Mouse (Mus musculus) ovary, postnatal 14 days (tissue): ENCODE results near the gene Arfgap3.
"Not testable (repeated sequence)": the region's sequence is repeated elsewhere in the genome, so short reads cannot be mapped to it uniquely, and the experiment has no call there.

Experiments used
- DNase-seq: peaks from one replicate; pipeline ENCODE4 v3.0.0; 2022; ENCODE audit warnings: low spot score

Gene Arfgap3

DNA sequence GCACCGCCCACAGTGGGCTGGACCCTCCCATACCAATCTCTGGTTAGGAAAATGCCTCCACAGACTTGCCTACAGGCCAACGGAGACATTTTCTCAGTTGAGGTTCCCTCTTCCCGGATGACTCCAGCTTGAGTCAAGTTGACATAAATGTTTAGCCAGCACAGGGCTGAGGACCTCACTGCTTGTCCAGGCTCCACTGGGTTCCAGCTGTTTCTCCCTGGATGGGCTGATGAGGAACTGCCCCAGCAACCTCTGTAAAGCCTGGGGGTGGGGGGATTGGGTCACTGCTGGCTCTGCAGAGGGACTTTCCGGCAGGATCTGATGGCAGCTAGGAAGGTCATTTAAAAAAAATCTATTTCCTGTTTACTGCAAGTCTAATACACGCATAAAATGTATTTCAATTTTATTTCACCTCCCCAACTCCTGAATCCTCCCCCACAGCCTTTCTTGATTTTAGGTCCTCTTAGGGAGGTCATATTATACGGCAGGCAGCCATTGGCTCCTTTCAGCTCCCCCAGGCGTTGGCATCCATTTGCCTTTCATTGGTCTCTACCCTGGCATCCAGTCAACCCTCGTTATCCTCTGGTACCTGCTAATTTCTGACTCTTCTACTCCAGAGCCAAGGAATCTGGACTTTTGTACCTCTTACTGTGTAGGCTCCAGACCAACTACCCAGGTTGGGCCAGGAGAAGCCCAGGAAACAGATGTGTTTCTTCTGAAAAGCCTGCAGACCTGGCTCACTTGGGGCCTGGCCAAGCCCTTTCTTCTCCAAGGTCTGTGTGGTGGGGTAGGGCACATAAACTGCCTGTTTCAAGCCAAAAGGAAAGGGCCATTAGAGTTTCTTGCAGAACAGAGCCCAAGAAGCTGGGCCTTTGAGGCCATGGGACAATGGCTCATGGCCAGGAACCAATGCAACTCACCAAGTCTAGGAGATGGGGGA is 56.1 kb downstream of the Arfgap3 start:
- DNase-seq, result no peak

DNA sequence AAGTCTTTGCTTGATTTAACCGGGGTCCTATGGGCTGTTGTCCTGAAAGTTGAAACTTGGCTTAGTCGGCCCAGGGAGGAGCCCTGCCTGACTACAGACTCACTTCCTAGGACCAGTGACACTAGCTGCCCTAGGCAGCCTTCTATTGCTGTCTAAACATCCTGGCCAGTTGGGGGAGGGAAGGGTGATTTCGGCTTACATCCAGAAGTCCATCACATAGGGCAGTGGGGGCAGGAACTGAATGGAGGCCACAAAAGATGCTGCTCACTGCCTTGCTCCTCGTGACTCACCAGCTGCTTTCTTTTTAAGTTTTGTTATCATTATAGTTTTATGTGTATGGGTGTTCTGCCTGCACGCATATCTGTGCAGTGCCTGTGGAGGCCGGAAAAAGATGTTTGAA is 56.9 kb downstream of the Arfgap3 start:
- DNase-seq, result no peak

DNA sequence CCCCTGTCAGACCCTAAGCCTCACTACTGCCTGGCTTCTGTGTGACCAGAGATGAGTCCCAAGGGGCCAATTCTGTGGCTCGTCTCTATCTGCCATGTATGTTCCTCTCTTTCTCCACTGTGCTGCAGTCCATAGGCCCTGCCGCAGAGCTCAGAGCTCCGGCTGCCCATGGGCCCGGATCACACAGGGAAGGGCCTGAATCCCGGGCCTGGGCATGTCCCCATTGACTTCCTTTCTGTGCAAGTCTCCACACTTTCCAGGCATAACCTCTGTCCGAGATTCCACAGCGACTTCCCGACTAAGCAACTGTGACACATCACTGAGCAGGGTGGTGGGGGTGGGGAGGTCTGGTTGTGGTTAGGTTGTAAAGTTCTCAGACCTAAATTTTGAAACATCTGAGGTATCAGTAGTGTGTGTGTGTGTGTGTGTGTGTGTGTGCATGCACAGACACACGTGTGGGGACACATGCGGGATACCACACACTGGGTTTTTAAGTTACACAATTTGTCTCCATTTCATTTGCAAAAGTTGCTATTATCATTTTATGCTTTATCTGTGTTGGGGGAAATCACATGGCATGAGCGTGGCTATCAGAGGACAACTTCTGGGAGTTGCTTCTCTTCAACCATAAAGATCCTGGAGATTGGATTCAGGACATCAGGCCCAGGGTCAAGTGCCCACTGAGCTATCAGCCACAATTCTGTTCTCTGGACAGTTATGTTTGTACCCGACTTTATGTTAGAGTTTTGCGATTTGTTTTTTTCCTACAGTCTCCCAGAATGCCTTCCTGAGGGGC is 57.6 kb downstream of the Arfgap3 start:
- DNase-seq, result no peak

DNA sequence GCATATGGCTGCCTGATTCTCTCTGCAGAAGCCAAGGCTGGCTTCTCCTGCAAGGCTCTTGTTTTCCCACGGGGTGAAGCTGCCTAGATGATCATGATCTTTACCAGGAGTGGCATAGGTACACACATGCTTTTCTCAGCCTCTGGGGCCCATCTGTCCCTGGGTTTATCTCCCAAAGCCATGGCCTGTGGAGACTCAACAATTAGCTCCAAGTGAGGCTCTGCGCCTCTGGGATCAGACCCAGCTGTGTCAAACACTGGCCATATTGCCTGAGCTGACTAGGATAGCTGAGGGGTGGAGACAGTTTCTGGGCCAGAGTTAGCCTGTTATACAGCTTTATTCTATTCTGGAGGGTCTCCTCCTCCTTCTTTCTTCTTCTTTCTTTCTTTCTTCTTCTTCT is 59.1 kb downstream of the Arfgap3 start:
- no peak for DNase-seq

DNA sequence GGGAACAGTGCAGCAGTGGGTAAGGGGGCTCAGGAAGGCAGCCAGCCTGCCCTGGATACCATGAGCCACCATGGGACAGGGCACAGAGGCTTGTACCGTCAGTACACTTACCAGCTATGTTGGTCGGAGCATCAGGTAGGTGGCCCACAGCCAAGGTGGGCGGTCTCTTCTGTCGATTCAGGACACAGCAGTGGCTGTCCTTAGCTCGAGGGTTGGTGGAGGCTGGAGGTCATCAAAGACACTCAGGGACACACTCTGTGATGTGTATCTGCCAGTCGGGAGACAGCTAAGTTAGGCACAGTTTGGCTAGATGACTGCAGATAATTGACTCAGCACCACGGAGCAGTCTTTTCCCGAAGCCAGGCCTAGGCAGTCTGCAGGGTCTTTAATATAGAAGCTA is 65.2 kb downstream of the Arfgap3 start:
- DNase-seq, result no peak

DNA sequence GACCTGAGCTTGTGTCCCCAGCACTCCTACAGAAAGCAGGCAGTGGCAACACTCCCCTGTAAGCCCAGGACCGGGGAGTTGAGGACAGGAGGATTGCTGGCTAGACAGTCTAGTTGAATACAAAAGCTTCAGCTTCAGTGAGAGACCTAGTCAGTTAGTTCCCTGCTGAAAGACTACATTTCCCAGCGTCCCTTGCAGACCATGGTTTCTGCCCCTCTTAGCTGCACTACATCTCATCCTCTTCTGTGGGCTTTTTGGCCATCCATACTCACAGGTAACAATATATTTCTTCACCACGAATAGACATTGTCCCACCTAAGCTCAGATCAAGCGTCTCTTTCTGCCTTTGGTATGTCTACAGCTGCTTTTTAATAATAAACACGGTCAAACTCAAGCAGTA is 67.7 kb downstream of the Arfgap3 start:
- DNase-seq, result no peak

DNA sequence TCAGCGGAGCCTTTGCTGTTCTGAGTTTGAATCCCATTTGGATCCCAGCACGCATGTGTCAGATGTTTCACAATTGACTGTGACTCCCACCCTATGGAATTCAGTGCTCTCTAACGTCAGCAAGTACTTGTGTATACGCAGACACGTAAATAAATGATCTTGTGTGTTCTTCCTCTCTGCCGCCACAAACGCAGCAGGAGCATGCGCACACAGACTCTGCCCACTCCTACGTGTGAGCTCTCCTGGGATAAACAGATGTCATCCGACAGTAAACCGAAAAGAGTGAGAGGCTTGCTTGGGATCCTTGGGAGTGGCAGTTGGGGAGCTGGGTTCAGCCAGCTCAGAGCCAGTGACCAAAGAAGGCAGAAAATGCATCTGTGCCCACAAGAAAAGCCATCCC is 68.7 kb downstream of the Arfgap3 start:
- no peak for DNase-seq

DNA sequence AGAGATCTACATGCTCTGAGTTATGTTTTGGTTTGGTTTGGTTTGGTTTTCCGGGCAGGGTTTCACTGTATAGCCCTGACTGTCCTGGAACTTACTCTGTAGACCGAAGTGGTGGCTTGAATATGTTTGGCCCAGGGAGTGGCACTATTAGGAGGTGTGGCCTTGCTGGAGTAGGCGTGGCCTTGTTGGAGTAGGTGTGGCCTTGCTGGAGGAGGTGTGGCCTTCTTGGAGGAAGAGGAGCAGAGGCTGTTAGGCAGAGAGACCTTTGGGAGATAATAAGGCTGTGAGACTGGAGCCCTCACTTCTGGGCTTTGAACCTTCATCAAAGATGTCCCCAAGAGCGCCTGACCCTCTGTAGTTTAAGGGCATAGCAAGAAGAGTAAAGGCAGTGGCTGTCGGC is 71.5 kb downstream of the Arfgap3 start:
- DNase-seq, result no peak

DNA sequence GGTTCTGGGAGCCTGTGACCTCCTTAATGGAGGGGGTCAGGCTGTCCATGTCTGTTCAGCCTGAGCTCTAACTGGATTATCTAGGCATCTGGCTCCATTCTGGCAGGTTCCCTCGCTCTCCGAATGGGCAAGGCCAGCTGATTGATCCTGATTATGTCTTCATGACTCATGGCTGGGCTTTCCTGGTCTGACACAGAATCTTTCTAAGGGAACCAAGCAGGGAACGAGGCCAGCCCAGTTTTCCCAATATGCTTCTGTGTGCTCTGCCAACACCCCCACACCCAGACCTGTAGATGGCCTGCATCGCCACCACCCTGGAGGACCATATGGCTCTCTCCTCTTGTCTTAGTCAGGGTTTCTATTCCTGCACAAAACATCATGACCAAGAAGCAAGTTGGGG is 72.6 kb downstream of the Arfgap3 start:
- no peak for DNase-seq

DNA sequence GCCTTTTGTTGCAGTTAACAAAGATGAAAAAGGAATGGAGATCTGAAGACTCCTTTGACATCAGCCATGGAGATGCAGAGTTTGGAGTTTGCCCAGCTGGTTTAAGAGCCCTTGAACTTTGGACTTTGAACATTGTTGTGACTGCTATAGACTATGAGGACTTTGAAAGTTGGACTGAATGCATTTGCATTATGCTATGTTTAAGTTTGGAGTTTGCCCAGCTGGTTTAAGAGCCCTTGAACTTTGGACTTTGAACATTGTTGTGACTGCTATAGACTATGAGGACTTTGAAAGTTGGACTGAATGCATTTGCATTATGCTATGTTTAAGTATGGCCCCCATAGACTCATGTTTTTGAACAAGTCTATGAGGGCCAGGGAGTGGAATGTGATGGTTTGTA is 75.8 kb downstream of the Arfgap3 start:
- DNase-seq, result not testable (repeated sequence)

DNA sequence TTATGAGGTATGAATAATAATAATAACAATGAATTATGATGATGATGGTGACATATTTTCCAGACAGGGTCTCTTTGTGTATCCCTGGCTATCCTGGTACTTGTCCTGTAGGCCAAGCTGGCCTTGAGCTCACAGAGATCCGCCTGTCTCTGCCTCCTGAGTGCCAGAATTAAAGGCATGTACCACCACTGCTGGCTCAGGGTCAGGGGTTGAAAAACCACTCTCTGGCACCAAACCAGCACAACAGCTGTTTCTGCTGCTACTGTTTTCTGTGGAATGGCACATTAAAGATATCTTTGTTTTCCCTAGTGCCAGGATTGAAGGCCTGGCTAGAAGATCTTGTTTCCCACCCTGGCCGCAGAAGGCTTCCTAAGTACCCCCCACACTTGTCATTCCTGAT is 77.0 kb downstream of the Arfgap3 start:
- no peak for DNase-seq

DNA sequence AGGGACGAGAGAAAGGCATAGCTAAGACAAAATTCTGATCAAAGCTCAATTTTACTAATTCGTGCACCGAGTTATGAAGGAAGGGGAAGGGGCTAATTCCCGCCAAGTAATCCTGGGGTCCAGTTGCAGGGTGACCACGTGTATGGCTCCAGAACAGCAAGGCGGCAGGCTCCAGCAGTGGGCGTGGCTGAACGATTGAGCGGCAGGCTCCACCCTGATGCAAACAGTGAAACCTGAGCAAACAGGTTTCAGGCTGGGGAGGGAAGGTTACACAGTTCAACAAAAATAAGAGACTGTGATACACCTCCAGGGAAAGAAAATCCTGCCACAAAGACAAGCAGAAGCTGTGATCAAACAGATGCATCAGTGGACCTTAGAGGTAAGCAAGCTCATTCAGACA is 78.8 kb downstream of the Arfgap3 start:
- not testable (repeated sequence) for DNase-seq

DNA sequence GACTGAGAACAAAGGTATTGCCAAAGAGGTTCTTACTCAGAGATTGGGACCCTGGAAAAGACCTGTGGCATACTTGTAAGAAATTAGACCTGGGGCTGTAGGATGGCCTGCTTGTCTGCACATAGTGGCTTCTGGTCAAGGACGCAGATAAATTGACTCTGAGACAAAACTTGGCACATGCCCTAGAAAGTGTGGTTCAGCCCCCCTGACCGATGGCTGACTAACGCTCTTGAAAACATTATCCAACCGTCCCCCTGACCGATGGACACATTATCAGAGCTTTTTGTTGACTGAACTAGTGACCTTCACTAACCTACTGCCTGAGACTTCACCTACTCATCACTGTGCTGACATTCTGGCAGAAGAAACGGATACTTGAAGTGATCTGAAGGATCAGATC is 80.1 kb downstream of the Arfgap3 start:
- DNase-seq, result not testable (repeated sequence)

DNA sequence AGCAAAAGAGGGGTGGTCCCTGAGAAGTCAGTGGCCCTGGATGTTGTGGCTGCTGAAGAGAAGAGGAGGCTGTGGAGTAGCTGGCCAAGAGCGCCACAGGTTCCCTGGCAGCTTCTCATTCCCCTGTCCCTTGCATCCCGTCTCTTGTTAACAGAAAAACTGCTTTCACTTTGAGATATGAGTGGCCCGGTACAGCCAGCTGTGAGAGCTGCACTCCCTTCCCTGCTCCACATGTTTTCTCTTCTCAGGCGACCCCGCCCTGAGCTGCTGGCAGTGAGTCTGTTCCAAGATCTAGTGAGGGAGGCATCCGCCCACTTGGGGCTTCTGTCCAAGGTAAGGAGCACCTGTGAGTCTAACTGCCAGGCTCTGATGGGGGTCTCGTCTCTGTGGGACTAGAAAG is 81.6 kb downstream of the Arfgap3 start:
- DNase-seq, result peak; percentile 38

DNA sequence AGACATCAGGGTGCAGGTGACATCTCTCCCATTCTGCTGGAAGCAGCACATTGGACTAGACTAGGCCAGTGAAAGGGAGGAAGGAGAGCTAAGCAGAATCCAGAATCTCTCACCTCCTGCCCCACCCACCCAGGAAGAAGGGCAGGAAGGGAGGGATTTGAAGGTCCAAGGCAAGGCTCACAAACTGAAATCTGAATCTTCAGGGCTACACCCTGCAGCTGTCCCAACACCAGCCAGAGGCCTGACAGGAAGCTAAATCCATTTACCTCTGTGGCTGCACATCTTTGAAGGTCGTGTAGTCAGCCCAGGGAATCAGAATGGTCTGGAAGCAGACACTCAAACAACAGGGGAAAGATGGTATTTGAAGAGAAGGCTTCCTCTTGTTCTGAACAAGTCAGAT is 84.8 kb downstream of the Arfgap3 start:
- DNase-seq, result no peak

DNA sequence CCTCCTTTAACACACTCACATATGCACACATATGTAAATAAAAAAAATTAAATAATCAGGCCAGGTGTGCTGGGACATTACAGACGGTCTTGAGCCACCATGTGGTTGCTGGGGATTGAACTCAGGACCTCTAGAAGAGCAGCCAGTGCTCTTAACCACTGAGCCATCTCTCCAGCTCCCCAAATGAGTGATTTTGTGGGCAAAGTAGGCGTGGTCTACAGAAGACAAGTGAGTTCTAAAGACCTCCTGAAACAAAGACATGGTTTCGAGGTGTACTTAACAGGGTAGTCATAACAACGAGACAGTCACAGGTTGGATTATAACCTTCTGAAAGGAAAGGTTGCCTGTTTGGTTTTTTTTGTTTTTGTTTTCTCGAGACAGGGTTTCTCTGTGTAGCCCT is 86.6 kb downstream of the Arfgap3 start:
- no peak for DNase-seq

DNA sequence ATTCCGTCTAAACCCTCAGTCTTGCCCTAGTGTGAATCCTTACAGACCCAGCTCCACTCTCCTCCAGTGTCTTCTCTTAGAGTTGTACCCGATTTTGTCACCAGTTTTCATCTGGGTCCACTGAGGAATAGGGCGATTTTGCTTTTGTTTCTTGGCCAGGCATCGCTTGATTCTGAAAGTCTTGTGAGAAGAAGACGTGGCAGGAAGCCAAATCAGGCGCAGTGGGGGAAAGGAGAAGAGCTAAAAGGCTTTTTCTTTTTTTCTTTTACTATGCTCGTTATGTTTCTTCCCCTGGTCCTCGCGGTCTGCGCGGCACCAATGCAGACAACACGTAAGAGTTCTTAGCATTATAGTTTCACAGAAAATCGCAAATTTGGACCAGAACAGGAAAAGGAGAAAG is 92.1 kb downstream of the Arfgap3 start:
- no peak for DNase-seq

DNA sequence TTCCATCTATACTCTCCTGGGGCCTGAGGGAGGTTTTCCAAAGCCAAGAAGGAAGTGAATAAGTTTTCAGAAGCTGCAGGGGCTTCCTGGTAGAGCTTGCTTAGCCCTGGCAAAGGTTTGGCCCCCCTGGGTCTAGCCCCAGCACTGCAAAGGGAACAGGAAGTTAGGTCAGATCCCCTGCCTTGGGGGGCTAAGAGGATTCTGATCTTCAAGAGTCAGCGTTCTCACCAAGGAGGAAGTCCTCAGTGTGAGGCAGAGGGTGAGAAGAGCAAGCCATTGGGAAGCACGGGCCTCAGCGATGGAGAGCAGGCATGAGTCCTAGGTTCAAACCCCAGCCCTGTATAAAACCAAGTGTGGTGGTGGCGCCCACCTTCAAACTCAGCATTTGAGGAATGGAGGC is 93.6 kb downstream of the Arfgap3 start:
- no peak for DNase-seq

DNA sequence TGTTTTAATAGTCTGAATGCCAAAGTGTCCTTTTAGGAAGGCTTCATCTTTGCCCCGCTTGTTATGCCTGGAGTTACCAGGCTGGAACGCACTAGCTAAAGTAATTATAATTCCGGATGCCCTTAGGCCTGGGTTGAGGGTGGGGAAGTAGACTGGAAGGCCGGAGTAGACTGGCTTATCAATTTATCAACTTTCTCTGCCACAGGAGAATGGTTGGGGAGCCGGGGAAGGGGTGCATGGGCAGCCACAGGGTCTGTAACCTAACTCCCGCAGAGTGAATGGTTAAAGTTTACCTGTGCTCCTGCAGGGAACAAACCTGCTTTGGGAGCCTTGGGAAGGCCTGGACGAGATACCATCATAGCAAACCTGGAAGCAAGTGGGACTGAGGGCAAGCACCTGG is 94.1 kb downstream of the Arfgap3 start:
- DNase-seq, result no peak

DNA sequence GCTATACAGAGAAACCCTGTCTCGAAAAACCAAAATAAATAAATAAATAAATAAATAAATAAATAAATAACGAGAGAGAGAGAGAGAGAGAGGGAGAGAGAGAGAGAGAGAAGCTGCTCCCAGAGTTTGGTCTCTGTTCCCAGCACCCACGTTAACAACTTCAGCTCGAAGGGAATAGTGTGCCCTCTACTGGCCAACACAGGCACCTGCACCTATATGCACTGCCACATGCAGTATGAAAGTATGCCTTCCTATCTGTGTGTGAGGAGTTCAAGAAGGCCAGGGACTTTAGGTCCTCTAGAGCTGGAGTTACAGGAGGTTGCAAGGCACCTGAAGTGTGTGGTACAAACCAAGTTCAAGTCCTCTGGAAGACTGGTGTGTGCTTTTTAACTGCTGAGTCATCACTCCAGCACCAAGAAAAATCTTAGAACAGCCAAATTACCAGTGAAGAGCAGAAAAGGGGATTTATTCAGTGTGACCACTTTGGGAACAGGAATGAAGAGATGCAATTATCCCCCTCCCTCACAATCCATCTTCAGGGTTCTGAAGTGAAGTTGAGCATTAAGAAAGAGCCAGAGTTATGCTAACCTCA is 94.8 kb downstream of the Arfgap3 start:
- DNase-seq, result no peak

DNA sequence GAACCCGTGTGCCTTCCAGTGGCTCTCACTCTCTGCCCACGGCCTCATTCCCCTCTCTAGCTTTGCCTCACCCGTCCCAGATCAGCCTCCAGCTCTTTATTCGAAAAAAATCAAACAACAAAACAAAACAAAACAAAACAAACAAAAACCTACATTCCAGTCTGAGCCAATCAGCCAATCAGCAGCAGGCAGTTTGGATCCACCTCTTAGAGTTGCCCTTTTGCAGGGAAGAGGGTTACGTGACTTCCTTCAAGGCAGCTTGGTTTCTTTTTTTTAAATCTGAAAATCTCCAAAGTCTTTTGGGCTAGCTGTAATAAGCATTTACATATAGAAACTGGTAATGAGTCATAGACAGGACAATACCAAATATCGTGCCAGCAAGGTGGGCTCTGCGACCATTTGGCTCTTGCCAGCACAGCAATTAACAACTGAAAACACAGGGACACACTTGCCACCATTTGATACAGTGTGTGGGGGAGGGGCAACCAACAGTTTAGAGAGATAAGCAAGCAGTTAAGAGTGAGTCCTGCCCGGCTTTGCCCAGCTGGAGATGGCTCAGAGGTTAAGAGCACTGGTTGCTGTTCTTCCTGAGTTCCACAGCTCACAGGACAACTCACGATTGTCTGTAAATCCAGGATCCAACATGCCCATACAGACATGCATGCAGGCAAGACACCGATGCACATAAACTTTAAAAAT is 95.5 kb downstream of the Arfgap3 start:
- DNase-seq, result no peak

DNA sequence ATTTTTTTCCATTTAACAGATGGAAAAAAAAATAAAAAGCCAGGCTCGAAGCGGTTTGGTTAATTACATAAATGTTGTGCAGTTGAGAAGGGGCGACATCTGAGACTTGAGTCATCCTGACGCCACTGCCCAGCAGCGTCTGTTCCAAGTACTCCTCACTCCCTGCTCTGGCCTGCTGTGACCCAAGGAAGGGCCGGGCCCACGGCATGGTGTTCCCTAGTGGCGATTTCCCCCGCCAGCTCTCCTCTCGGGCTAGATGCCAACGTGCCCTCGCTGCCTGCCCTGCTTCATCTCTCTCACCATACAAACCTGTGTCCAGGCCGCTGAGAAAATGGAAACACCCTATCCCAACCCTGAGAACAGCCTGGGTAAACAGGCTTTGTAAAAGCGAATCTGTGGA is 98.0 kb downstream of the Arfgap3 start:
- DNase-seq, result no peak
